In the genomic region with DNA sequence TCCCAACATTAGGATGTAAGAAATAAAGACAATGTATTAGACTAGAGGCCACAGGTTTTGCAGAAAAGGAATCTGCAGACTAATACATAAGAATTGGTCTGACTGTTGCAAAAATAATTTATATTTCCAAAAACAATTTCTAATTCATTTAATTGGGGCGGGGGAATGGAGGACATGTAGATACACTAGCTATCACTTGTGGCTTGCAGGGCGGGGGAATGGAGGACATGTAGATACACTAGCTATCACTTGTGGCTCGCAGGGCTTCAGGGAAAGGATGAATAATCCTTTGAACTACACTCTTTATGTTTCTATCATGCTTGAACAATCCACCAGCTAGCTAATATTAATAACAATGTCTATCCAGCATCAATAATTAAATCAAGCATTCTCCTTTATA, we compare ENCODE assay signal across 32 mouse cellular contexts. TPM values are rescaled to one million over a fixed set of nuclear protein-coding genes. Genes with fewer than 3 reads are reported as not detected.
DNase-seq lines count a peak whose midpoint lies in the region.
"Had no signal": no experiment of that assay in that cellular context is flagged by ENCODE, and none has a peak within 500 bp of the region (broad histone marks: within the 10 kb centered on the region; RNA-seq: fewer than 3 reads in every experiment).

No protein-coding gene starts in this region.

- H3K27ac ChIP-seq in limb, embryonic 10.5 days: no peak overlapping the region
- H3K27ac ChIP-seq: embryonic facial prominence, embryonic 12.5 days; embryonic facial prominence, embryonic 15.5 days; forebrain, embryonic 12.5 days; forebrain, embryonic 15.5 days; gastrocnemius, adult 2 months; heart, embryonic 15.5 days; hindbrain, embryonic 10.5 days; hindbrain, embryonic 13.5 days; intestine, embryonic 15.5 days had no signal

- 94% methylated on average over 3 of the region's 3 CpGs for WGBS in limb, embryonic 10.5 days

- H3K36me3 ChIP-seq in limb, embryonic 10.5 days: no peaks in the 10 kb centered on the region
- H3K36me3 ChIP-seq: embryonic facial prominence, embryonic 12.5 days; embryonic facial prominence, embryonic 15.5 days; forebrain, embryonic 12.5 days; forebrain, embryonic 15.5 days; heart, embryonic 12.5 days; heart, embryonic 15.5 days; hindbrain, embryonic 10.5 days; hindbrain, embryonic 13.5 days; intestine, embryonic 15.5 days had no signal

- DNase-seq in 416B (ENCODE audit: low read depth) (peak; percentile 99), ES-CJ7 (ENCODE audit: low read depth, low spot score) (peak; percentile 14), MEL-GATA-1-ER (ENCODE audit: extremely low read depth, low read depth) (peak; percentile 28), R1 (ENCODE audit: low read depth, low spot score) (peak; percentile 18)
- DNase-seq in frontal cortex, postnatal 10 days (ENCODE audit: low spot score in 2 of 2): no peak
- no peak for DNase-seq in gastrocnemius, adult 18-20 months (ENCODE audit: low spot score)
- no peak for DNase-seq in limb, embryonic 10.5 days (ENCODE audit: low spot score)
- no peak for DNase-seq in embryo, embryonic 10 days (ENCODE audit: low spot score)
- DNase-seq: adrenal gland, adult 8-10 months; adrenal gland, postnatal 25 days; cerebellum, adult 11-12 months; cerebellum, adult 8-10 months; cerebellum, postnatal 10 days; cerebellum, postnatal 36 days; gastrocnemius, adult 2 months; gastrocnemius, postnatal 14 days; heart, adult 11 months; heart, postnatal 10 days; heart, postnatal 36 days; kidney, adult 11 months; kidney, adult 8-10 months had no signal

- peaks cover 20% of the 10 kb centered on the region for H3K4me1 ChIP-seq in limb, embryonic 10.5 days
- H3K4me1 ChIP-seq: embryonic facial prominence, embryonic 12.5 days; intestine, embryonic 15.5 days had no signal

- H3K4me3 ChIP-seq in limb, embryonic 10.5 days: no peak overlapping the region
- H3K4me3 ChIP-seq: embryonic facial prominence, embryonic 12.5 days; embryonic facial prominence, embryonic 15.5 days; forebrain, embryonic 12.5 days; forebrain, embryonic 15.5 days; gastrocnemius, adult 2 months; heart, embryonic 12.5 days; heart, embryonic 15.5 days; hindbrain, embryonic 10.5 days; hindbrain, embryonic 13.5 days; intestine, embryonic 15.5 days had no signal

- H3K9me3 ChIP-seq in limb, embryonic 10.5 days (replicated peaks): no peaks in the 10 kb centered on the region
- H3K9me3 ChIP-seq: embryonic facial prominence, embryonic 12.5 days; embryonic facial prominence, embryonic 15.5 days; forebrain, embryonic 12.5 days; forebrain, embryonic 15.5 days; heart, embryonic 12.5 days; heart, embryonic 15.5 days; hindbrain, embryonic 10.5 days; hindbrain, embryonic 13.5 days; intestine, embryonic 15.5 days had no signal

- peaks cover 10% of the 10 kb centered on the region; the same call in 1 of the 2 replicates for H3K27me3 ChIP-seq in limb, embryonic 10.5 days (ENCODE audit: low read depth, poor library complexity, severe bottlenecking)
- H3K27me3 ChIP-seq: intestine, embryonic 15.5 days had no signal

RNA-seq across cellular contexts. Expression of a gene that starts 7.5 kb away (rescaled TPM):
- total RNA-seq in gastrocnemius, adult 18-20 months (2021): not detected
- 0.14 and 0.56 TPM in 2 replicates for polyA plus RNA-seq in limb, embryonic 10.5 days (2016; fragmentation: Nextera tagmentation; extraction: Ambion mirVana)
- total RNA-seq: adrenal gland, postnatal 25 days; gastrocnemius, adult 2 months had no signal
- polyA plus RNA-seq: C2C12; CD4-positive, CD25-positive, alpha-beta regulatory T cell, adult 4 months had no signal

RNA-seq across cellular contexts. Expression of a gene that starts 50.0 kb away (rescaled TPM):
- total RNA-seq in gastrocnemius, adult 18-20 months (2021): 1 to 10 TPM; 2.2 to 3.4 TPM
- 3.9 and 6.0 TPM in 2 replicates for polyA plus RNA-seq in limb, embryonic 10.5 days (2016; fragmentation: Nextera tagmentation; extraction: Ambion mirVana)
- polyA plus RNA-seq: C2C12; CD4-positive, CD25-positive, alpha-beta regulatory T cell, adult 4 months had no signal

Comparison
In these comparisons a context has a peak if more than half of its experiments do, and no peak if none do; other contexts are left out.
1. DNase-seq: peak in 416B (single experiment), ES-CJ7 (single experiment), MEL-GATA-1-ER (single experiment) and R1 (single experiment); none in frontal cortex, postnatal 10 days (0 of 2), gastrocnemius, adult 18-20 months (single experiment), limb, embryonic 10.5 days (single experiment) and embryo, embryonic 10 days (single experiment).